Mouse (Mus musculus): Measurements from ENCODE around the gene Olfr1231.

Gene Olfr1231

DNA sequence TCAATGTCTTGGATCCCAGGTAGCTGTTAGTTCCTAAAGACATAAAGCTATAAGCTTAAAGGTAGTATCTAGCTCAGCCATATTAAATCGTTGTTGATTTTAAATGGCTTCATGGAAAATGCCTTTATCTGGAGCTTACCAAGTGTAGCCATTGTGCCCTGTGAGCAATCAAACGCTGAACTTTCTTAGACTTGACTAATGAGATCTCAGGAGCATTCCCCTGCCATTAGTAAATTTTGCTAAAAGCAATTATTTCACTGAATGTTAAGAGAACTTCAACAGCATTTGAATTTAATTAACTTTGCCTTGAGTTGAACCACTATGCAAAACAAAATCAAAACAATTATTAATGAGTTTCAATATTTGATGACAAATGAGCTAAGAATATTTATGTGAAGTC is at the start of gene Olfr1231:
Gene Olfr1231, minus strand, starts transcription at position 101 of the 400 bp plus-strand sequence.
- DNase-seq, result no peak

- DNase-seq, result no peak
Observed at GRCm38 (mm10) chr2:89342298-89342697, 35.4 kb upstream of the Olfr1231 start, which contains the start of gene Olfr1233. TSS of gene Olfr1233 (minus strand) at chr2:89342398.

- no peak for DNase-seq
Observed at GRCm38 (mm10) chr2:89329575-89329974, 22.7 kb upstream of the Olfr1231 start, which contains the start of gene Olfr1232. TSS of gene Olfr1232 (minus strand) at chr2:89329675.

DNA sequence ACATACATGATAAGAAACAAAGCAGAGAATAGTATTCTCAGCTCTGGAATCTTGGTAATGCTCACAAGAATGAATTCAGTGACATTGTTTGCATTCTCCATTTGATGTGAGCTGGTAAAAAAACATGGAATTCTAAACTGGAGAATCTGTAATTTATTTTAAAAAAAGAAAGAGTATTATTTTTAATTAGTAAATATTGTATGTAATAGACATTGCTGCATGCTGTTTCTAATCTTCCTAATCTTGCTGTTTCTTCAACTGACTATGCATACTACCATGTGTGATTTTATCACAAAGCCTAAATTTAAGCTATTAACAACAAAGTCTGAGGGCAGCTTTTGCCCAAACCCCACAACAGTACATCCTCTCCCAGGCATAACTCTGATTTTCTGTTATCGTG is 9.7 kb downstream of the Olfr1231 start, which contains the start of gene Olfr1230:
Gene Olfr1230, minus strand, starts transcription at position 101 of the 400 bp plus-strand sequence.
- DNase-seq, result no peak

DNA sequence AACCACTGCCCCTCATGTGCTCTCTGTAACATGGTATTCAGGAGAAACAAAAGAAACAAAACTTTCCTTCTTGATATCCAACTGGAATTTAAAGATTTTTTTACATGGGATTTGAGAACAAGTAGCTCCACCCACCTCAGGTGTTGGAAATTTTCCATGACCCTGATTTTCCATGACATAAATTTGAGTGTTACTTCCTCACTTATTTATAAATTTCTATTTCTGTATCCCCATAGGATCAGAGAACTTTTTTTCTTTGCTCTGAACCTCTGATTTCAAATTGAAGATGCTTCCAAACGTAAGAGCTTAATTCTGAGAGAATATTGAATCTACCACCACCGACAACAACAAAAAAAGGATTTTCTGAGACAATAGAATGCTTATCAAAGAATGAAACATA is 19.0 kb downstream of the Olfr1231 start, which contains the start of gene Olfr1229:
Gene Olfr1229, minus strand, starts transcription at position 101 of the 400 bp plus-strand sequence.
- DNase-seq, result no peak

GRCm38 (mm10) chr2:89253962-89254361 is 52.9 kb downstream of the Olfr1231 start, which contains the start of gene Olfr1228:
TSS of gene Olfr1228 (minus strand) at chr2:89254062.
- no peak for DNase-seq

Measured in thymus, postnatal 14 days (tissue).